In the genomic region with DNA sequence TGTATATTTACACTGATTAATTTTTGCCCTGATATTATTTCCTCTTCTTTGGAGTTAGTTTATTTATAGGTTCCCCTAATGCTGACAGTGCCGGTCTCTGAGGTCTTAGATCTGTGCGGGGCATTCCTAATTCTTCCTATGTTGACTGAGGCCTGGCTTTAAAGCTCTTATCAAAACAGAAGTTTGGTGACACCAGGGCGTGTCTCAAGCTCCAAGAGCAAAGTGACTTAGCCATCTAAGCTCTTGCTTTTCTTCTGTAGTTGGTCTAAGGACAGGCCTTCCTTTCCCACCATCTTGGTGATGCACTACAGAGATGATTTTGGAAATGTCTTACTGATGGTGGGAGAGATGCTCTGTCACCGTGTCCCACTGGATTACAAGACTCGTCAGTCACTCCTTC, we compare ENCODE assay signal across 20 mouse cellular contexts.
DNase-seq lines count a peak whose midpoint lies in the region; ATAC-seq and TF ChIP-seq lines count a peak whose summit lies in the region.
"Had no signal": no experiment of that assay in that cellular context is flagged by ENCODE, and none has a peak within 500 bp of the region (broad histone marks: within the 10 kb centered on the region; RNA-seq: fewer than 3 reads in every experiment).

No protein-coding gene starts in this region.

- peaks cover 44% of the 10 kb centered on the region for H3K4me1 ChIP-seq in bone marrow macrophage, adult 2 months (ENCODE audit: control insufficient read depth, insufficient read depth, low read length)
- H3K4me1 ChIP-seq in stomach, postnatal 0 days (replicated peaks; ENCODE audit: control insufficient read depth, insufficient read depth) = no peaks in the 10 kb centered on the region
- H3K4me1 ChIP-seq in heart, adult 2 months (ENCODE audit: control insufficient read depth, insufficient read depth, low read length) = peaks cover 2% of the 10 kb centered on the region; the same call in 1 of the 2 replicates
- H3K4me1 ChIP-seq: forebrain, embryonic 10.5 days; forebrain, embryonic 12.5 days had no signal

- no peak for TF ChIP-seq EP300 in stomach, postnatal 0 days (optimal IDR thresholded peaks at IDR 0.05)
- TF ChIP-seq EP300 in heart, adult 2 months (IDR thresholded peaks at IDR 0.05; ENCODE audit: insufficient read depth, low read depth, low read length) = no peak

- H3K36me3 ChIP-seq in stomach, postnatal 0 days (ENCODE audit: control insufficient read depth, insufficient read depth, low read length) = no peaks in the 10 kb centered on the region
- no peaks in the 10 kb centered on the region for H3K36me3 ChIP-seq in heart, adult 2 months (ENCODE audit: control insufficient read depth, insufficient read depth, low read length)
- H3K36me3 ChIP-seq: embryonic facial prominence, embryonic 13.5 days; embryonic facial prominence, embryonic 15.5 days; forebrain, embryonic 10.5 days; forebrain, embryonic 12.5 days had no signal

- no peaks in the 10 kb centered on the region for H3K9me3 ChIP-seq in stomach, postnatal 0 days (ENCODE audit: control insufficient read depth, low read length)
- H3K9me3 ChIP-seq: embryonic facial prominence, embryonic 13.5 days; embryonic facial prominence, embryonic 15.5 days; forebrain, embryonic 10.5 days; forebrain, embryonic 12.5 days had no signal

- intact Hi-C loops in heart, adult 2 months (cut with DNase I) = no loop called here

- no peaks in the 10 kb centered on the region for H3K27me3 ChIP-seq in stomach, postnatal 0 days (ENCODE audit: control insufficient read depth, insufficient read depth, low read length)
- no peaks in the 10 kb centered on the region for H3K27me3 ChIP-seq in heart, adult 2 months (ENCODE audit: control insufficient read depth, insufficient read depth, low read length)
- H3K27me3 ChIP-seq: embryonic facial prominence, embryonic 13.5 days; embryonic facial prominence, embryonic 15.5 days; forebrain, embryonic 12.5 days had no signal

- no peak overlapping the region for H3K4me3 ChIP-seq in bone marrow macrophage, adult 2 months (ENCODE audit: insufficient read depth, low read length)
- H3K4me3 ChIP-seq in stomach, postnatal 0 days (ENCODE audit: low read depth, low read length) = no peak overlapping the region
- H3K4me3 ChIP-seq in heart, adult 2 months = no peak overlapping the region
- H3K4me3 ChIP-seq: embryonic facial prominence, embryonic 13.5 days; embryonic facial prominence, embryonic 15.5 days; forebrain, embryonic 10.5 days; forebrain, embryonic 12.5 days had no signal

- H3K79me2 ChIP-seq in heart, adult 2 months (replicated peaks; ENCODE audit: control insufficient read depth, insufficient read depth, low read length) = no peaks in the 10 kb centered on the region

- H3K4me2 ChIP-seq in stomach, postnatal 0 days (replicated peaks; ENCODE audit: low read depth) = no peak overlapping the region
- H3K4me2 ChIP-seq: embryonic facial prominence, embryonic 13.5 days; embryonic facial prominence, embryonic 15.5 days; forebrain, embryonic 12.5 days had no signal

- TF ChIP-seq POLR2A in bone marrow macrophage, adult 2 months (IDR thresholded peaks at IDR 0.05; ENCODE audit: borderline replicate concordance, low read depth, low read length) = no peak
- TF ChIP-seq POLR2A in heart, adult 2 months (IDR thresholded peaks at IDR 0.05; ENCODE audit: insufficient read depth, low read depth, low read length) = no peak

- no peak for TF ChIP-seq CTCF in bone marrow macrophage, adult 2 months (IDR thresholded peaks at IDR 0.05; ENCODE audit: low read depth, low read length)
- no peak for TF ChIP-seq CTCF in stomach, postnatal 0 days (IDR thresholded peaks at IDR 0.05; ENCODE audit: low read depth)
- TF ChIP-seq CTCF in heart, adult 2 months (IDR thresholded peaks at IDR 0.05) = no peak

- 58% methylated on average over 5 of the region's 5 CpGs for WGBS in stomach, postnatal 0 days
- 72% methylated on average over 5 of the region's 5 CpGs for WGBS in heart, adult 2 months

- H3K9ac ChIP-seq in stomach, postnatal 0 days (ENCODE audit: low read length) = no peak overlapping the region
- H3K9ac ChIP-seq in heart, adult 2 months (ENCODE audit: low read depth, low read length) = no peak overlapping the region
- H3K9ac ChIP-seq: embryonic facial prominence, embryonic 13.5 days; embryonic facial prominence, embryonic 15.5 days; forebrain, embryonic 12.5 days had no signal

- peak overlapping the region; percentile 33 for H3K27ac ChIP-seq in bone marrow macrophage, adult 2 months (ENCODE audit: insufficient read depth, low read depth, low read length)
- no peak overlapping the region for H3K27ac ChIP-seq in stomach, postnatal 0 days (replicated peaks)
- no peak overlapping the region for H3K27ac ChIP-seq in heart, adult 2 months
- H3K27ac ChIP-seq: embryonic facial prominence, embryonic 13.5 days; embryonic facial prominence, embryonic 15.5 days; forebrain, embryonic 10.5 days; forebrain, embryonic 12.5 days had no signal

- ATAC-seq in erythroblast, adult 5-6 weeks (replicated peaks; ENCODE audit: low FRiP score, poor library complexity, severe bottlenecking) = peak; percentile 79
- ATAC-seq in stomach, postnatal 0 days (ENCODE audit: low FRiP score, low TSS enrichment) = no peak
- ATAC-seq: forebrain, embryonic 14.5 days; forebrain, embryonic 16.5 days had no signal

- DNase-seq in stomach, postnatal 0 days (ENCODE audit: low spot score) = peak; percentile 10
- no peak for DNase-seq in heart, adult 2 months
- no peak for DNase-seq in embryo, embryonic 10.5 days (ENCODE audit: low spot score)
- DNase-seq: adrenal gland, adult 2 months; adrenal gland, postnatal 10 days; adrenal gland, postnatal 25 days; cerebellum, adult 11-12 months; cerebellum, adult 2 months; cerebellum, adult 9-10 months; cerebellum, postnatal 10 days; cerebellum, postnatal 25 days; embryo, embryonic 11 days had no signal
